Mouse (Mus musculus): ENCODE measurements around the gene Pde4d.
A peak's percentile ranks its signal among the peaks of the same experiment; 100 is the strongest.

Pde4d gene

GRCm38 (mm10) chr13:109681699-109682293, 1232.0 kb downstream of the Pde4d start:
- DNase-seq (ENCODE audit: low read depth in 2 of 2, low spot score in 2 of 2), result no peak

DNA sequence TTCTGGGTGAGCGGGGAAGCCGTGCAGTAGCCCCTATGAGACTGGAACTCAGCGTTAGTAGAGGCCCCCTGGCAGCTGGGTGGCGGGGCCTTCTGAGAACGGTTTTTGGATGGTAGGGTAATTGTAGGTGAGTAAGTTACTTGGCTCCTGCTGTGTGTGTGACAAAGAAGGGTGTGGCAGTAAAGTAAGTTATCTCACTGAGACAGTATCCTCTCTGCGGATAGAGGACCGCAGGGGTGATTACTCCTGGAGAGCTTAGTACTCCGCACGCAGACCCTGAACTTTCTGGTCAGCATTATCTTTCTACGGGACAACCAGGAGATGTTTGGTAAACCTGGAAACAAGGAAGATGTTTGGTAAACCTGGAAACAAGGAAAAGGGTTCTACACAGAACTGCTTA, 1233.3 kb downstream of the Pde4d start:
- DNase-seq (ENCODE audit: low read depth in 2 of 2, low spot score in 2 of 2), result no peak

DNA sequence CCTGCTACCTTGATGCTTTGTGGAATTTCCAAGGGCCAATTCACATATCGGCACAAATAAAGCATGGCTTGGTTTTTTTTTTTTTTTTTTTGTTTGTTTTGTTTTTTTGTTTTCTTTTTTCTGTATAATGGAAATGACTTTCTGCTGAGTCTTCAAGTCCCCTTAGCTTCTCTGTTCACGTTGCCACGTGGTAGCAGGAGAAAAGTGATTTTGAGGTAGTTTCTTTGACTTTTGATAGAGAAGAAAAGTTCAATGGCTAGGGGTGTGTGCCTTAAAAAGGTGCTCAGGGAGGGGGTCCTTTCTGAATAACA, 1235.2 kb downstream of the Pde4d start:
- DNase-seq (ENCODE audit: low read depth in 2 of 2, low spot score in 2 of 2), result no peak

- peak; percentile 2 to 5 for DNase-seq (ENCODE audit: low read depth in 2 of 2, low spot score in 2 of 2)
Measured at GRCm38 (mm10) chr13:109685296-109686115, 1235.8 kb downstream of the Pde4d start.

GRCm38 (mm10) chr13:109686116-109686876, 1236.5 kb downstream of the Pde4d start:
- no peak for DNase-seq (ENCODE audit: low read depth in 2 of 2, low spot score in 2 of 2)

GRCm38 (mm10) chr13:109686906-109687305, 1237.2 kb downstream of the Pde4d start:
- DNase-seq (ENCODE audit: low read depth in 2 of 2, low spot score in 2 of 2), result no peak

DNA sequence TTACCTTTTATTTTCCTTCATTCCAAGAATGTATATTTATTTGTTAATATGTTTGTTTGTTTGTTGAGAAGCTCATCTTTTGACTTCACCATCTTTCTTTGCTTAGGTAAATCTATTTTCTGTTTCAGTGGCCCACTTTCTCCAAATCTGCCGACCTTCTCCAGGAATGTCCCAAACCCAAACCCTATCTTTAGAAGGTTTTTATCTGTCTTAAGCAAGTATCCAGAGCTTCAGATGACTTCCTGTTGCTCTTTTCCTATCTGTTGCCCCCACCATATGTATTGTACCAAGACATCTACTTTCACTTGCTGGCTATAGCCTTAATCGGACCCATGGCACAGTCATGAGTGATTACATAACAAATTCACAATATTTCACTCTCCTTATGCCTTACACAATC, 1238.4 kb downstream of the Pde4d start:
- DNase-seq (ENCODE audit: low read depth in 2 of 2, low spot score in 2 of 2), result no peak

DNA sequence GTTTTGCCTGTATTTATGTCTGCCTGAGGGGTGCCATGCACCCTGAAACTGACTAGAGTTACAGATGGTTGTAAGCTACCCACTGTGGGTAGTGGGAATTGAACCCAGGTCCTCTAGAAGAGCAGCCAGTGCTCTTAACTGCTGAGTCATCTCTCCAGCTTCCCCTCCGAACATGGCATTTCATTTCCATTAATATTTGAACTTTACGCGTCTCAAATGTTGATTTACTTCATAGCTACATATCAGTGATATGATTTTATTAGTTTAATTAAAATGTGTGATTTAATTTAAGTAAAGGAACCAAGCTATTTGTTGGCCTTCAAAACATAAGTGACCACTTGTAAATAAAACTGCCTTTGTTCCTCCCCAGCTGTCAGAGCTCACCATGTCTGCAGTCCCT, 1239.4 kb downstream of the Pde4d start:
- no peak for DNase-seq (ENCODE audit: low read depth in 2 of 2, low spot score in 2 of 2)

DNA sequence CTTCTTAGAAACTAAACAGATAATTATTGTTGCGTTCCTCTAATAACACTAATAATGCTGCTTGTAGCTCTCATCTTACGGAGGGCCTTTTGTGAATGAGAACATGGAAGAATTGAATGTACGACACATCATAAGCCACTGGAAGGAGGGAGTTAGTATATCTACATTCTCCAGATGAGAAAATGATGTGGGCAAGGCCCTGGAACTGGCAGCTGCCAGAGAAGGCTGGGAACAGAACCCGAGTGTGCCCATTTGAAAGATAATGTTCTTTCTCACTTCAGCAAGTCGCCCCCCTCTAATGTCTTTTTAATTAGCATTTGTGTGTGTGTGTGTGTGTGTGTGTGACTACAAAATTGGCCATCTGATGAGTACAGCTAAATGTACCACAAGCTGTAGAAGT, 1240.8 kb downstream of the Pde4d start:
- no peak for DNase-seq (ENCODE audit: low read depth in 2 of 2, low spot score in 2 of 2)

DNA sequence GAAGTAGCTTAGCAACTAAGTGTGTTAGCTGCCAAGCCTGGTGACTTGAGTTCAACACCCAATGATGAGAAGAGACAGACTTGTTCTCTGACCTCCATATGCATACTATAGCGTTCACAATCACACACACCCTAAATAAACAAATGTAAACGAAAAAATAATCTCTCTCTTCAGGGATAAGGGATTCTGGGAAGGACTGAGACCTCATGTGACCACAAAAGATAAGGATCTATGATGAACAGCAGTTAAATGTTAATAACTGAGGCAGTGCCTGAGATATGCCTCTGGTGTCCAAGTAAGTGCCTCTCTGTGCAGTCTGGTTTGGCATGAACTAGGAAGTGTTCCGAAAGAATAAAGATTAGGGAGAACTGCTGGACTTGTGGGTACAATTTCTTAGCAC, 1243.1 kb downstream of the Pde4d start:
- no peak for DNase-seq (ENCODE audit: low read depth in 2 of 2, low spot score in 2 of 2)

- DNase-seq (ENCODE audit: low read depth in 2 of 2, low spot score in 2 of 2), result no peak
Measured at GRCm38 (mm10) chr13:109693769-109694168, 1244.0 kb downstream of the Pde4d start.

DNA sequence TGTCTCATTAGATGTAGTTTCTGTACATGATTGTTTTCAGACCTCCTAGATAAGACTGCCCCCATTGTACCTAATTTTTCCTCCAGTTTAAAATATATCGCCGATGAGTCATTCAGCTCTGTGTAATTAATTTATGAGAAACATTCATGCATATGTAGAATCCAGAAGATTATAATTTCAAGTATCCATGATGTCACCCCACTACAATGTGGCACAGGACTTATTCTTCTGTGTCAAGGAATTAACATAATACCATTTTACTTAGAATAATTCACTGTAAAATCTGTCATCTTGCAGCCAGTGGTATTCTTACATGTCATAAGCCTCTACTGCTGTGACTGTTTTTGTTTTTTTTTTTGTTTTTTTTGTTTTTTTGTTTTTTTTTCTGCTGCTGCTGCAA, 1244.5 kb downstream of the Pde4d start:
- no peak for DNase-seq (ENCODE audit: low read depth in 2 of 2, low spot score in 2 of 2)

DNA sequence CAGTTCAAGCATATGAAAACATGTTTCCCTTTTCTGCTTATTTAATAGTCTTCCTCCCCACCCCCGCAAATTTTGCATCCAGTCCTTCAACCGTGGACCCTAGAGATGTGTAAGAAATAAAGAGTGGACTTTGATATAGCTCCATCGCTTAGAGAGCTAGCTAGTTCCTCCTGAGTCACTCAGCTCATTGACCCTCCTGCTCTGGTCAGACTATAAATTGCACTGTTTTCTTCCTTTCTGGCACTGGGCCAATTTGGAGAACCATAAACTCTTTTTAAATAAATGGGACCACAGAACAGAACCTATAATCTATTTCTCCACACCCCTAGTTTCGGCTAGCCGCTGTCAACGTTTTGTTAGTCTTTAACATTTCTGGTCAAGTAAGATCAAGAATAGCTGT, 1245.3 kb downstream of the Pde4d start:
- DNase-seq (ENCODE audit: low read depth in 2 of 2, low spot score in 2 of 2), result no peak

GRCm38 (mm10) chr13:109706141-109706540, 1256.4 kb downstream of the Pde4d start:
- no peak for DNase-seq (ENCODE audit: low read depth in 2 of 2, low spot score in 2 of 2)

DNA sequence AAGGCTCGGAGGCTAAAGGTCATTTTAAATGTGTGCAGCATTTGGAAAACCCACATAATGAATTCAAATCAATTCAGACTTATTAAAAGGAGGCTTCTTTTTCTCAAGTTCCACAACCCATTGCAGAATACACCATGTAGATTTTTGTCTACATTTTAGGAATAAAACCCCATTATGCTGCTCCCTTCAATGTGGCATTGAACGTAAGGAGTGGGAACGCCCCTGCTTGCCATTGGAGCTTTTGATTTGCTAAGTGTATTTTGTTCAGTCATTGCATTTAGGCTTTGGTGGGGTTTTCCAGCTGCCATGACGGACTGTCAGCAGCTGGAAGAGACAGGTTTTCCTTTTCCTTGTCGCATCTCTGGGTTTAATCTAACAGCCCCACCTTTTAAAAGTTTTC, 1256.8 kb downstream of the Pde4d start:
- no peak for DNase-seq (ENCODE audit: low read depth in 2 of 2, low spot score in 2 of 2)

GRCm38 (mm10) chr13:109707154-109707553, 1257.4 kb downstream of the Pde4d start:
- no peak for DNase-seq (ENCODE audit: low read depth in 2 of 2, low spot score in 2 of 2)

DNA sequence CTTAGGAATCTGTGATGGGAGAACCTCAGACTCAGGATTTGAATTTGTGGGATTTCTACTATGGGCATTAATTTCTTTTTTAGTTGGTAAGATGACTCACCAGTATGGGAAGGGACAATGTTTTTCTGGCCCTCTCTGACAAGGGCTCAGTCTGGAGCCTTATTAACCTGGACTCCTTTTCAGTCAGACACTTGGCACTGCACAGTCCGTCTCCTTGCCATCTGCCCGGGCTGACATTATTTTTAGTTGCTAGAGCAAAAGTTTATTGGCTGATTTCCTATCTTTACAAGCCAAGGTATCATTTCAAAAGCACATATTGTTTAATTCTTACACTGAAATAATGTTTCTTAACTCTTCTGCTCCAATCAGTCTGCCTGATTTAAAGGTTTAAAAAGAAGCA, 1258.6 kb downstream of the Pde4d start:
- no peak for DNase-seq (ENCODE audit: low read depth in 2 of 2, low spot score in 2 of 2)

DNA sequence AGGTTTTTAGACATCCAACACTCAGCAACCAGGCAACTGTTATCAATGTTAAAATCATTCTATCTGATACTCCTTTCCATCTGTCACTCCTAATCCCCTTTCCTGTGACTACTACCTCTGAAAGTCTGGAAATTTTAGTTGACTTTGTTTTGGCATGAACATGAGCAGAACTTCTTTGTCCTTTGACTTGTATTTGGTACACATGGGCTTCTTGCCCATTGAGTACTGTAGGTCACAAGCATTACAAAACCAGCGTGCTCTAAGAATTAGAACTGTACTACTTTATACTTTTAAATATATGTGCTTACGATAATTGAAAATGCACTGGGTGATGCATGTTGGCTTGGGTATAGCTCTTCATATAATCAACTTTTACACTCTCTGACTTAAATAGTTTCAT, 1264.8 kb downstream of the Pde4d start:
- no peak for DNase-seq (ENCODE audit: low read depth in 2 of 2, low spot score in 2 of 2)

DNA sequence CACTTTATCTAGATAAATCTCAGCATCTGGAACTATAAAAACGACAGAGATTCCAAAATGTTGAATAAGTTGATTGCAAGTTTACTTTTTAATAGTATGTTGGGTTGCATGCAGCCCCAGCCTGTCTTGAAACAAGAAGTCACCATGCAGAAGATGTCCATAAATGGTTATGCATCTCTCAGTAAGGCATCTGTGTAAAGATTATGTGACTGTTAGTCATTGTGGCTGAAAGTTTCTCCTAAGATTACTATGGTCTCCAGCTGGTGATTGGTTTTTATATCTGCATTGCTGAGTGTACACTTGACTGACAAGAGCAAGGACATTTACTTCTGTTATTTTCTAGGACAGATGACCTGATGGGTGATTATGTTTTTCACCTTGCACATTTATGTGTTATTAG, 1265.6 kb downstream of the Pde4d start:
- DNase-seq (ENCODE audit: low read depth in 2 of 2, low spot score in 2 of 2), result no peak

GRCm38 (mm10) chr13:109720127-109720713, 1270.5 kb downstream of the Pde4d start:
- DNase-seq (ENCODE audit: low read depth in 2 of 2, low spot score in 2 of 2), result no peak

- DNase-seq (ENCODE audit: low read depth in 2 of 2, low spot score in 2 of 2), result no peak
Measured at GRCm38 (mm10) chr13:109722237-109723119, 1272.7 kb downstream of the Pde4d start.
